Mouse (Mus musculus) small intestine, adult 2 months (tissue): ENCODE data around the gene Olfr1193. TPM values are rescaled to one million over a fixed set of nuclear protein-coding genes. Genes with fewer than 3 reads are reported as not detected.
"Not testable (repeated sequence)": the region's sequence is repeated elsewhere in the genome, so short reads cannot be mapped to it uniquely, and the experiment has no call there.

Source experiments
- H3K27ac ChIP-seq: fragments of 200-500 bp; 2 replicates; pipeline ENCODE4 v1.5.1; 2012; ENCODE audit warnings: low read depth, low read length, control low read depth, inconsistent platforms; ENCODE audit not compliant: insufficient read depth
- H3K27me3 ChIP-seq: fragments of 200-500 bp; 2 replicates; pipeline ENCODE4 v1.6.1; 2012; ENCODE audit warnings: mild to moderate bottlenecking, moderate library complexity, low read length, inconsistent platforms; ENCODE audit not compliant: control insufficient read depth, insufficient read depth
- H3K36me3 ChIP-seq: fragments of 200-500 bp; 2 replicates; pipeline ENCODE4 v1.6.1; 2012; ENCODE audit warnings: mild to moderate bottlenecking, low read length, control low read depth, inconsistent platforms; ENCODE audit not compliant: control insufficient read depth, insufficient read depth
- H3K4me1 ChIP-seq: fragments of 200-500 bp; 2 replicates; pipeline ENCODE4 v1.6.1; 2012; ENCODE audit warnings: low read length, inconsistent platforms, mixed read lengths; ENCODE audit not compliant: control insufficient read depth, insufficient read depth, insufficient read length
- H3K4me3 ChIP-seq: fragments of 200-500 bp; 2 replicates; pipeline ENCODE4 v1.5.1; 2012; ENCODE audit warnings: low read depth, mild to moderate bottlenecking, control low read depth, inconsistent platforms, low read length, moderate library complexity
- CTCF ChIP-seq: fragments of 200-500 bp; IDR thresholded peaks from 2 replicates; pipeline ENCODE4 v1.5.1; 2012; ENCODE audit warnings: low read depth, mild to moderate bottlenecking, control low read depth, inconsistent platforms, low read length, moderate library complexity, mixed read lengths; ENCODE audit not compliant: insufficient replicate concordance, insufficient read length; ENCODE audit errors: extremely low read depth
- POLR2A ChIP-seq: fragments of 200-500 bp; IDR thresholded peaks from 2 replicates; pipeline ENCODE4 v1.6.1; 2012; ENCODE audit warnings: low read depth, mild to moderate bottlenecking, control low read depth, inconsistent platforms, low read length, moderate library complexity
- WGBS: fragments of 180-500 bp; shearing (Covaris S2); methylation state at CpG from one replicate; pipeline ENCODE4 v1.1.7; 2018; 5-methylcytosine and 5-hydroxymethylcytosine counted together
- polyA plus RNA-seq: library from polyadenylated mRNA; depleted of rRNA; stranded (reverse); fragments of >200 nt; gene quantifications from 2 replicates; pipeline ENCODE4 v1.2.3, GENCODE M21; 2012; rRNA removed

Olfr1193 gene
- not detected in 2 replicates for polyA plus RNA-seq

- not testable (repeated sequence) for H3K36me3 ChIP-seq, H3K4me3 ChIP-seq, H3K27ac ChIP-seq, H3K27me3 ChIP-seq, H3K4me1 ChIP-seq
These were observed at the start of gene Olfr1193 for GRCm38 (mm10) chr2:88675328-88675727. Gene Olfr1193 (plus strand): TSS chr2:88675628.

DNA sequence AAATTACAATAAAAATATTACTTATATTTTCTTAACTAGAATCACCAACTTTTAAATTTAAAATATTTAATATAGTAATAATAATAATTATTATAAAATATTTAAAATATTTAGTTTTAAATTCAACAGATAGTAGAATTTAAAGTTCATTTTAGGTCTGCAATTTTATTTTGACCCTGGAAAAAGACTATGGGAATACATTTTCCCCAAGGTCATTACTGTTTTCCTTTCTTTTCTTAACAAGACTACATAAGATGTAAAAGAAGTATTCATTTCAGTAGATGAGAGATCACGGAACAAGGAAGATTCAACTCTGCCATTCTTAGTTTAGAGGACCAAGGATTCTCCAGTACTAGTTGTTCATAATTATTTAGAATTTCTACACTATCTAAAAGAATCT is 35.2 kb upstream of the Olfr1193 start, which contains the start of gene Olfr1191-ps1:
Gene Olfr1191-ps1, plus strand, starts transcription at position 301 of the 400 bp plus-strand sequence.
- H3K27me3 ChIP-seq, H3K27ac ChIP-seq, H3K4me1 ChIP-seq, H3K4me3 ChIP-seq, H3K36me3 ChIP-seq: not testable (repeated sequence)
- 83% methylated on average over 1 of the region's 1 CpGs for WGBS

DNA sequence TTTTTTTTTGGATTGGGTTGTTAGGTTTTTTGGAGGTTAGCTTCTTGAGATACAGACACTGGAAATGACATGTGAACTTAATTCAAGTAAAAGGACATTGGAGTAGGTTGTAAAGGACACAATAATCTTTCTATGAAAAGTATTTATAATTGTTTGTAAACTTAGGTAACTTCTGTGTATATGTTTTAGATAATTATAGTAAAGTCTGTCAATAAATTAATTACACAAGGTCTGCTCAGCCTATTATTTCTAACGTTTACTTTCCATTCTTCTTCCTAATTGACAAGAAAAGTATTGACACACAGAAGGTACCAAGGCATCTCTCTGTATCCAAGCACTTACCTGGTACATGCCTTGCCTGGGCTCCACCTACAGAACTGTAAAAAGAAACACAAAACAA is 27.2 kb upstream of the Olfr1193 start, which contains the start of gene Olfr1192-ps1:
Gene Olfr1192-ps1, plus strand, starts transcription at position 301 of the 400 bp plus-strand sequence.
- H3K4me3 ChIP-seq: no peak within 1 kb of the TSS
- 19% methylated on average over 1 of the region's 1 CpGs for WGBS
- TF ChIP-seq CTCF: no peak
- TF ChIP-seq POLR2A: no peak
- no peaks in the 10 kb centered on the region for H3K4me1 ChIP-seq
- no peak within 1 kb of the TSS for H3K27ac ChIP-seq
- no peaks in the 10 kb centered on the region for H3K36me3 ChIP-seq
- no peaks in the 10 kb centered on the region for H3K27me3 ChIP-seq

- H3K4me1 ChIP-seq: no peaks in the 10 kb centered on the region
- H3K27ac ChIP-seq: no peak within 1 kb of the TSS
- H3K27me3 ChIP-seq: no peaks in the 10 kb centered on the region
- H3K36me3 ChIP-seq: no peaks in the 10 kb centered on the region
- no peak within 1 kb of the TSS for H3K4me3 ChIP-seq
- TF ChIP-seq POLR2A (no peak), CTCF (no peak)
These were observed 13.7 kb downstream of the Olfr1193 start, which contains the start of gene Olfr1195 for GRCm38 (mm10) chr2:88689087-88689486. Gene Olfr1195 (minus strand): TSS chr2:88689187.

DNA sequence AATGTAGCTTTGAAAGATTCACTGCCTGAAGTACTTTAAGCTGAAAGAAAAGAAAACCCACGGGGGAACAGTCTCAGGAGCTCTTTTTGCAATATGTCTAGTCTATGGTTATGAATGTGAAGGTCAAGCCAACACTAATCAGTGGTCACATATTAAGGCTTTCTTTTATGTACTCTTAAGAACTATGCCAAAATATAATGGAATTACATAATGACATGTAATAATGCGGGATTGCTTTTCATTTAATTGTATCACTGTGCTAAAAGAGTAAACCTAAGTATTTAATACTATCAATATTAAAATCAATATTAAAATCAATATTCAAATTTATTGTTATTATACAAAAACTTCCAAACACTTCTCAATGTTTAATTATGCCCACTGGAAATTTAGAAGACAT is 29.1 kb downstream of the Olfr1193 start, which contains the start of gene Olfr1196:
Gene Olfr1196, minus strand, starts transcription at position 101 of the 400 bp plus-strand sequence.
- H3K4me1 ChIP-seq: no peaks in the 10 kb centered on the region
- TF ChIP-seq CTCF: no peak
- TF ChIP-seq POLR2A: no peak
- no peaks in the 10 kb centered on the region for H3K36me3 ChIP-seq
- H3K27me3 ChIP-seq: no peaks in the 10 kb centered on the region
- H3K27ac ChIP-seq: no peak within 1 kb of the TSS
- H3K4me3 ChIP-seq: no peak within 1 kb of the TSS
- WGBS: 81% methylated on average over 2 of the region's 2 CpGs

Other genes with a start within 250 kb of the Olfr1193 start
- not detected in 2 replicates for gene Olfr1181, start 249.5 kb upstream of the Olfr1193 start, polyA plus RNA-seq
- gene Gm13757, start 226.5 kb upstream of the Olfr1193 start, polyA plus RNA-seq: not detected in 2 replicates
- not detected in 2 replicates for gene Olfr1183, start 220.8 kb upstream of the Olfr1193 start, polyA plus RNA-seq
- gene Olfr1184, start 192.0 kb upstream of the Olfr1193 start, polyA plus RNA-seq: not detected in 2 replicates
- not detected in 2 replicates for gene Olfr1185-ps1, start 182.3 kb upstream of the Olfr1193 start, polyA plus RNA-seq
- gene Olfr1186, start 157.1 kb upstream of the Olfr1193 start, polyA plus RNA-seq: not detected in 2 replicates
- not detected in 2 replicates for gene Olfr1188, start 118.7 kb upstream of the Olfr1193 start, polyA plus RNA-seq
- not detected in 2 replicates for gene Olfr1189, start 89.2 kb upstream of the Olfr1193 start, polyA plus RNA-seq
- not detected in 2 replicates for gene Olfr1191-ps1, start 35.1 kb upstream of the Olfr1193 start, polyA plus RNA-seq
- not detected in 2 replicates for gene Olfr1192-ps1, start 27.1 kb upstream of the Olfr1193 start, polyA plus RNA-seq
- not detected in 2 replicates for gene Olfr1195, start 13.6 kb downstream of the Olfr1193 start, polyA plus RNA-seq
- gene Olfr1196, start 29.0 kb downstream of the Olfr1193 start, polyA plus RNA-seq: not detected in 2 replicates
- not detected in 2 replicates for gene Olfr1197, start 56.7 kb downstream of the Olfr1193 start, polyA plus RNA-seq
- gene Olfr1198, start 75.7 kb downstream of the Olfr1193 start, polyA plus RNA-seq: not detected in 2 replicates
- not detected in 2 replicates for gene Olfr1199, start 84.8 kb downstream of the Olfr1193 start, polyA plus RNA-seq
- not detected in 2 replicates for gene Olfr1200, start 94.9 kb downstream of the Olfr1193 start, polyA plus RNA-seq
- gene Olfr1201, start 117.4 kb downstream of the Olfr1193 start, polyA plus RNA-seq: not detected in 2 replicates
- not detected in 2 replicates for gene Olfr1202, start 138.9 kb downstream of the Olfr1193 start, polyA plus RNA-seq
- not detected in 2 replicates for gene Olfr1205, start 154.1 kb downstream of the Olfr1193 start, polyA plus RNA-seq
- not detected in 2 replicates for gene Olfr1204, start 173.7 kb downstream of the Olfr1193 start, polyA plus RNA-seq
- gene Olfr1206, start 187.6 kb downstream of the Olfr1193 start, polyA plus RNA-seq: not detected in 2 replicates
- gene Olfr1208, start 226.7 kb downstream of the Olfr1193 start, polyA plus RNA-seq: not detected in 2 replicates
- not detected in 2 replicates for gene Olfr1209, start 239.5 kb downstream of the Olfr1193 start, polyA plus RNA-seq